Mouse (Mus musculus): Measurements from ENCODE around the gene L3mbtl3. TPM values are rescaled to one million over a fixed set of nuclear protein-coding genes. Genes with fewer than 3 reads are reported as not detected.

L3mbtl3 gene
- 5.5 TPM for polyA plus RNA-seq (2014; fragmentation: Illumina TruSeq; extraction: RNeasy Lipid Tissue Mini Kit (QIAGEN cat#74804); ENCODE audit: insufficient read depth, low read depth, low replicate concordance)

DNA sequence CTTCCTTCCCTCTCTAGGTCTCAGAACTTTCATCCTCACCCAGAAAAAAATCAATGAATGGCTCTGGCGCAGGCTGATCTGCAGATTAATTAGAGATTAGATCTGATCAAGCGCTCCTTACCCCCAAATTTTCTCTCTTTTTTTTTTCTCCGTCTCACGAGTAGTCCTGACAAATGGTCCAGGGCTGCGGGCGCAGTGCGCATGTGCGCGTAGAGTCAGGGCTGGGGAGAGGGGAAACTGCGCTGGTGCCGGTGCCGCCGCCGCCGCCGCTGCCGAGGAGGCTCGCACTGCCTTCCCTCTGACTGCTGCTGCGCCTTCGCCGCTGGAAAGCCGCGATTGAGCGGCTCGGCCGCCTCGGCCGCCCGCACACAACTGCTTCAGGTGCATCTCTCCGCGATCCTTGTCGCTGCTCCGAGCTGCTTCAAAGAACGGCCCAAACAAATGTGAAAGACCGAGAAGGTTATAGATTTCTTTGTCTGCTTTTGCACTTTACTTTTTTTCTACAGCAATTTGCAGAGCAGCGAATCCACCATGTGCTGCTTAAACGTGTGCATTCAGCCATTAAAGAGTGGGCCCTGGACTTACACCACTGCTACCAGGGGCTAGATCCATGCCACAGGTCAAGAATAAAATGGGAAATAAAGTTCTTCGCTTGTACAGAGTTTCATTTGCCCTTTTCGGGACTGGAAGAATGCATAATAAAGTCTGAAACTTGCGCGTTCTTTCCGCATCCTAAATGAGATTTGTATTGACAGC is at the start of gene L3mbtl3:
TSS of gene L3mbtl3 (minus strand) at position 182 of the 756 bp plus-strand sequence.

DNA sequence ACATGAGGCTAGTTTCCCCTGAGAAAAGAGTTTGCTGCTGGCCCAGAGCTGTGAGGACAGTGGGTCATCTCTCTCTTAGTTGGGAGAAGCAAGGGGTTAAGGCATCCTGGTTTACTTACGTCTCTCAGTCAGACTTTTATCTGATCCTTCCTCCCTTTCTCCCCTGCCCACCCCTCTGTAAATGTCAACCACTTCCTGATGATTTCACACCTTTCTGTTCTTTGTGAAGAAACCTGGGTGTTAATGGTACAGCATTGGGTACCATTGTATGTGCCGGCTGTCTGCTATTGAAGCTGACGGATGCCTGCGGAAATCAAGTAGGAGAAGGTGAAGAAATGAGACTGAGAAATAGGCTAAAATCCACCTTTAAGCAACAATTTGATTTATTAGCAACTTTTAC is 146.3 kb downstream of the L3mbtl3 start, which contains the start of gene Samd3:
TSS of gene Samd3 (plus strand) at position 220 of the 400 bp plus-strand sequence.

Other genes starting within 250 kb of the L3mbtl3 start
- 1.1 TPM for gene Samd3, start 146.3 kb downstream of the L3mbtl3 start, polyA plus RNA-seq (2014; fragmentation: Illumina TruSeq; extraction: RNeasy Lipid Tissue Mini Kit (QIAGEN cat#74804); ENCODE audit: insufficient read depth, low read depth, low replicate concordance)

Measured in lung, adult 10 weeks (tissue).